Mouse (Mus musculus): Measurements from ENCODE around the gene Chrna9. TPM values are rescaled to one million over a fixed set of nuclear protein-coding genes. Genes with fewer than 3 reads are reported as not detected.
"Not testable (repeated sequence)": the region's sequence is repeated elsewhere in the genome, so short reads cannot be mapped to it uniquely, and the experiment has no call there.

Gene Chrna9
- polyA plus RNA-seq, 1 experiment from 2014 or later = 0.10 TPM

GRCm38 (mm10) chr5:65968004-65968403 is 33.3 kb downstream of the Chrna9 start:
- H3K4me3 ChIP-seq = no peak overlapping the region
- H3K9me3 ChIP-seq (replicated peaks) = no peaks in the 10 kb centered on the region
- no peak for DNase-seq (ENCODE audit: low spot score)
- H3K36me3 ChIP-seq = no peaks in the 10 kb centered on the region
- no peak overlapping the region for H3K27ac ChIP-seq (replicated peaks)
- 89% methylated on average over 3 of the region's 3 CpGs for WGBS
- H3K27me3 ChIP-seq (ENCODE audit: low read depth, poor library complexity, severe bottlenecking) = no peaks in the 10 kb centered on the region
- no peaks in the 10 kb centered on the region for H3K4me1 ChIP-seq

DNA sequence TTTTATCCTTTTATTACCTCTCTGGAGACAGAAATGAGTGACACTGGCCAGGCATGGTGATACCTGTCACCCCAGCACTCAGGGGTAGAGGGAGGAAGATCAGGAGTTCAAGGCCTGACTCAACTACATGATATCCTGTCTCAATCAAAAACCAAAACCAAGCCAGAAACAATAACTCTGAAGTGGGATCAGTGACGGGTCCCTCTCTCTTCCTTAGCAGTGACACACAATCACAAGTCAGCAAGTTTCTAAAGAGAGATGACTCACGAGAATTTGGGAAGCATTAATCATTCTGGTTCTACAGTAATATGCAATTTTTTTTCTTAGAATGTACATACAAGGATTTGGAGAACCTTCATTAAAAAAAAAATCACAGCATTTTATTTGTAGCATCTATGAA is 38.5 kb downstream of the Chrna9 start:
- no peak overlapping the region for H3K4me3 ChIP-seq
- H3K27ac ChIP-seq (replicated peaks) = no peak overlapping the region
- no peaks in the 10 kb centered on the region for H3K36me3 ChIP-seq
- no peak for DNase-seq (ENCODE audit: low spot score)
- H3K27me3 ChIP-seq (ENCODE audit: low read depth, poor library complexity, severe bottlenecking) = no peaks in the 10 kb centered on the region
- WGBS = 79% methylated on average over 2 of the region's 2 CpGs
- H3K4me1 ChIP-seq = no peaks in the 10 kb centered on the region
- no peaks in the 10 kb centered on the region for H3K9me3 ChIP-seq (replicated peaks)

- Histone ChIP-seq H3K27ac (replicated peaks) (no peak overlapping the region), H3K27me3 (ENCODE audit: low read depth, poor library complexity, severe bottlenecking) (no peaks in the 10 kb centered on the region), H3K9me3 (replicated peaks) (no peaks in the 10 kb centered on the region), H3K4me3 (no peak overlapping the region), H3K4me1 (no peaks in the 10 kb centered on the region), H3K36me3 (no peaks in the 10 kb centered on the region)
- DNase-seq (ENCODE audit: low spot score) = no peak
- WGBS = 92% methylated on average over 13 of the region's 13 CpGs
These were observed 41.0 kb downstream of the Chrna9 start for GRCm38 (mm10) chr5:65975731-65976130.

DNA sequence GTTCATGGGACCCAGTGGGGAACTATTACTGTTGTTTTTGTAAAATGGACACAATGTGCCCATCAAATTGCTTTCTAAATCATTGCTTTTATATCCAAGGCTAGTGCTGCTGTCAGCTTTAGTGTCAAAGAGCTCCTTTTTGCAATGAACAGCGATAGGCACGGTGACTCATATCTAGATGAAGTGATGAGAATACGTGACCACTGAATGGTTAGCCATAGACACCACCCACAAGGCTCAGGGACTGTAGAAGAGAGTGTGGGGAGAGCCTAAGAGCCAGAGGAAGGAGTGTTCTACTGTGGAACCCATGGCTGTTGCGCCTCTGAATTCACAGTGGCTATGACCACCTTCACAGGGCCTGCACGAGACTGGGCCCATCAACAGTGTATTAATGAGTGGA is 51.7 kb downstream of the Chrna9 start:
- Histone ChIP-seq H3K36me3 (no peaks in the 10 kb centered on the region), H3K27ac (replicated peaks) (no peak overlapping the region), H3K9me3 (replicated peaks) (no peaks in the 10 kb centered on the region), H3K27me3 (ENCODE audit: low read depth, poor library complexity, severe bottlenecking) (no peaks in the 10 kb centered on the region), H3K4me1 (peaks cover 1% of the 10 kb centered on the region; the same call in 1 of the 2 replicates), H3K4me3 (no peak overlapping the region)
- no peak for DNase-seq (ENCODE audit: low spot score)
- WGBS = 92% methylated on average over 5 of the region's 5 CpGs

GRCm38 (mm10) chr5:65987004-65987403 is 52.3 kb downstream of the Chrna9 start:
- DNase-seq (ENCODE audit: low spot score); H3K27ac ChIP-seq (replicated peaks); H3K4me3 ChIP-seq; H3K4me1 ChIP-seq; H3K9me3 ChIP-seq (replicated peaks); H3K27me3 ChIP-seq (ENCODE audit: low read depth, poor library complexity, severe bottlenecking); H3K36me3 ChIP-seq: not testable (repeated sequence)
- WGBS = 71% methylated on average over 3 of the region's 3 CpGs

- H3K36me3 ChIP-seq = no peaks in the 10 kb centered on the region
- no peaks in the 10 kb centered on the region for H3K27me3 ChIP-seq (ENCODE audit: low read depth, poor library complexity, severe bottlenecking)
- no peak overlapping the region for H3K4me3 ChIP-seq
- WGBS = 87% methylated on average over 2 of the region's 2 CpGs
- H3K4me1 ChIP-seq = no peaks in the 10 kb centered on the region
- no peak for DNase-seq (ENCODE audit: low spot score)
- no peak overlapping the region for H3K27ac ChIP-seq (replicated peaks)
- no peaks in the 10 kb centered on the region for H3K9me3 ChIP-seq (replicated peaks)
These were observed 56.5 kb downstream of the Chrna9 start for GRCm38 (mm10) chr5:65991191-65991590.

- H3K27me3 ChIP-seq (ENCODE audit: low read depth, poor library complexity, severe bottlenecking) = no peaks in the 10 kb centered on the region
- no peaks in the 10 kb centered on the region for H3K4me1 ChIP-seq
- 85% methylated on average over 6 of the region's 6 CpGs for WGBS
- no peak overlapping the region for H3K4me3 ChIP-seq
- H3K9me3 ChIP-seq (replicated peaks) = no peaks in the 10 kb centered on the region
- H3K36me3 ChIP-seq = no peaks in the 10 kb centered on the region
- DNase-seq (ENCODE audit: low spot score) = no peak
- H3K27ac ChIP-seq (replicated peaks) = no peak overlapping the region
These were observed 59.9 kb downstream of the Chrna9 start for GRCm38 (mm10) chr5:65994643-65995042.

- no peaks in the 10 kb centered on the region for H3K36me3 ChIP-seq
- no peak overlapping the region for H3K27ac ChIP-seq (replicated peaks)
- no peaks in the 10 kb centered on the region for H3K9me3 ChIP-seq (replicated peaks)
- DNase-seq (ENCODE audit: low spot score) = no peak
- no peak overlapping the region for H3K4me3 ChIP-seq
- H3K4me1 ChIP-seq = no peaks in the 10 kb centered on the region
- H3K27me3 ChIP-seq (ENCODE audit: low read depth, poor library complexity, severe bottlenecking) = no peaks in the 10 kb centered on the region
These were observed 63.1 kb downstream of the Chrna9 start for GRCm38 (mm10) chr5:65997813-65998212.

DNA sequence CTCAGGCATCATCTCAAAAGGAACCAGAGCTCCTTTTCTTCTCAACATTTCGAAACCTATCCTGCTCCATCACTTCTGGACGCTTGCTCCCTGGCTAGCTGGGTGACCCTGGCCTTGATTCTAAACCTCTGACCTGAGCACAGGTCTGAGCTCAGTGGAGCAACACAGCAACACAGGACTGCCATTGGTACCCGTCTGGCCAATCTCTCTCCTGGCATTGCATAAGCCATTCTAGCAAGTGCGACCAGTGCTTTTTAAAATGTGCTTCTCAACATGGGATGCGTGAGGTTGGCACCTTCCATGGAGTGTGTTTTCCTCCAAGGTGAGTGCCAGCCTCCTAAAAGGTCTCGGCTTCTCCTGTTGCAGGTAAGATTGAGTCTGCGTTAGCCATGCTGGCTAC is 64.4 kb downstream of the Chrna9 start:
- H3K27me3 ChIP-seq (ENCODE audit: low read depth, poor library complexity, severe bottlenecking) = no peaks in the 10 kb centered on the region
- no peaks in the 10 kb centered on the region for H3K36me3 ChIP-seq
- WGBS = 93% methylated on average over 7 of the region's 7 CpGs
- 0 out of 2 replicates have a peak, but pooled peaks cover 3% of the 10 kb centered on the region for H3K4me1 ChIP-seq
- no peak overlapping the region for H3K4me3 ChIP-seq
- DNase-seq (ENCODE audit: low spot score) = no peak
- H3K9me3 ChIP-seq (replicated peaks) = no peaks in the 10 kb centered on the region
- H3K27ac ChIP-seq (replicated peaks) = no peak overlapping the region

DNA sequence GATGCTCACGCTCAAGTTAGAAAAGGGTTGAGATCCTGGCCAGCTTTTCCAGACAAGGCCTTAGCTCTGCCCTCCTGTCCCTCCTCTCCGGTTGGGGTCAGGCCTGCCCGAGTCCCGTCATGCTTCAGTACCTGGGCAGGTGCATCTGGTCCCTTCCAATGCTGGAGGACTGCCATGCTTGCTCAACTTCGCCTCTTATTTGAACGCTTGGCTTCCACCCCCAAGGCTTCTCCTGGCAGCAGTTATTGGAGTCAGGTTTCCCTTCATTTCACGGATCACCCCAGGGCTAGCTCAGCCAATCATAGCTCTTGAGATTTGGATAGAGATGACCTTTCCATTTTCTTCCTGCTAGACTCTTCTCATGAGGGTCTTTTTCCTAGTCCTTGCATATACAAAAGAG is 65.4 kb downstream of the Chrna9 start:
- no peaks in the 10 kb centered on the region for H3K36me3 ChIP-seq
- DNase-seq (ENCODE audit: low spot score) = no peak
- no peaks in the 10 kb centered on the region for H3K9me3 ChIP-seq (replicated peaks)
- H3K27me3 ChIP-seq (ENCODE audit: low read depth, poor library complexity, severe bottlenecking) = no peaks in the 10 kb centered on the region
- H3K4me1 ChIP-seq = 0 out of 2 replicates have a peak, but pooled peaks cover 7% of the 10 kb centered on the region
- no peak overlapping the region for H3K4me3 ChIP-seq
- no peak overlapping the region for H3K27ac ChIP-seq (replicated peaks)
- WGBS = 85% methylated on average over 7 of the region's 7 CpGs

DNA sequence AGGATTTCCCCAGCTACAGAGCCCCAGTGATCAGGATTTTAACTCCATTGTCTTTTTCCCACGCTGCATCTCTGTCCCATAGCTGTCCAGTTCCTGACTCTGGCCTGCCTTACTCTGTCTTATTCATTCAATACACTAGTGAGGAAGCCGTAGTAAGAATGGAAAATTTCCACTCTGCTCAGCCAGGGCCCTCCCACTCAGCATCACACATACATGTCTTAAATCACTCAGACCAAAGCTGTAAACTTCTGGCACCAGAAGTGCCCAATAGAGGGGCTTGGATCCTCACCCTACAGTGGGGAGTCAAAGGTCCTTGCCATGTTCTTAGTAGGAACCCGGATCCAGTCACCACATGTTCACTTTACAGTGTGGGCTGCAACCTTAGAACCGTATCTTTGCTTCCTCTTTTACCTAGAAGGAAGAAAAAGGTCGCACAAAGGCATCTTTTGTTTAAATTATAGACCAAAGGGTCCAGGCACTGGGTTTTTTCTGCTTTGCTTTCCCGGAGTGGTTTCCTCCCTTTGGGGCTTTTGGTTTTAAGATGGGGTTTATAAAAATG is 65.9 kb downstream of the Chrna9 start:
- Histone ChIP-seq H3K27me3 (ENCODE audit: low read depth, poor library complexity, severe bottlenecking) (0 out of 2 replicates have a peak, but pooled peaks cover 3% of the 10 kb centered on the region), H3K4me3 (no peak overlapping the region), H3K36me3 (no peaks in the 10 kb centered on the region), H3K27ac (replicated peaks) (no peak overlapping the region), H3K4me1 (0 out of 2 replicates have a peak, but pooled peaks cover 8% of the 10 kb centered on the region), H3K9me3 (replicated peaks) (no peaks in the 10 kb centered on the region)
- WGBS = 86% methylated on average over 6 of the region's 6 CpGs
- no peak for DNase-seq (ENCODE audit: low spot score)

- DNase-seq (ENCODE audit: low spot score) = no peak
- Histone ChIP-seq H3K27ac (replicated peaks) (no peak overlapping the region), H3K27me3 (ENCODE audit: low read depth, poor library complexity, severe bottlenecking) (0 out of 2 replicates have a peak, but pooled peaks cover 3% of the 10 kb centered on the region), H3K4me3 (no peak overlapping the region), H3K4me1 (0 out of 2 replicates have a peak, but pooled peaks cover 8% of the 10 kb centered on the region), H3K36me3 (no peaks in the 10 kb centered on the region), H3K9me3 (replicated peaks) (no peaks in the 10 kb centered on the region)
- WGBS = 84% methylated on average over 5 of the region's 5 CpGs
These were observed 66.5 kb downstream of the Chrna9 start for GRCm38 (mm10) chr5:66001232-66001631.

DNA sequence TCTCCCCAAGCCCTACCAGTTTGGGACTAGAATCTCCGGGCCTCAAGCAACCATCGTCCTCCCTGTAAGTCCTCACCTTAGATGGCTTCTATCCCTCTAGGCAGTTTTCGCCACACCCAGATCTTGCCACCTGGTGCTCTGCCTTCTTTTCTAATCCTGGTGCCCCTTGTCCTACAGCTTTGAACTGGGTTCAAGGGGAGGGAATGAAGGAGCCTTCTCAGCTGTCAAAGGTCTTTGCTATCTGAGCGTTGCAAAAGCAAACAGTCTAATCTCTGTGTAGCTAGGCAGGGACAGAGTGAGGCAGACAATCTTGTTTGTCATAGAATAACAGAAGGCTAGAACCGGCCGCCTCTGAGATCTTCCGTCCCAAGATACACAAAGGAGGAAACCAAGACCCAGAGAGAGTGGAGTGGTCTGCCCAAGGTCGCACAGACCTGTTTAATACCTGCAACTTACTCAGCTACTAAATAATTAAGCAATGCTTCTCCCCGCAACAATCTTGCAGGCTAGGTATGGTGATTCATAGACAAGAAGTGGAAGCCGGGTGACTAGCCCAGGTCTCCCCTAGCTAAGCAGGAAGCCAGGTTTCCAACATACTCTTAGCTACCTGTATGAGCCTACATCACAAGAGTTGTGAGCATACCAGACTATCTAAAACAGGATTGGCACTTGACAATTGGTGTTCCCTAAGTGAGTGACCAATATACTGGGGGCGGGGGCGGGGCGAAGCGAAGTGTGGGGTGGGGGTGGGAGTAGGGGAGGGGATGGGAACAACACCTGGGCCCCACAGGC is 69.6 kb downstream of the Chrna9 start, which contains the start of gene 9130230L23Rik:
TSS of gene 9130230L23Rik (minus strand) at position 152 of the 792 bp plus-strand sequence.
- H3K27me3 ChIP-seq (ENCODE audit: low read depth, poor library complexity, severe bottlenecking) = 0 out of 2 replicates have a peak, but pooled peaks cover 3% of the 10 kb centered on the region
- H3K4me1 ChIP-seq = 0 out of 2 replicates have a peak, but pooled peaks cover 8% of the 10 kb centered on the region
- no peaks in the 10 kb centered on the region for H3K36me3 ChIP-seq
- WGBS = 71% methylated on average over 14 of the region's 14 CpGs
- no peak within 1 kb of the TSS for H3K27ac ChIP-seq (replicated peaks)
- no peak for DNase-seq (ENCODE audit: low spot score)
- no peak within 1 kb of the TSS for H3K4me3 ChIP-seq
- H3K9me3 ChIP-seq (replicated peaks) = no peaks in the 10 kb centered on the region
